Mouse (Mus musculus) embryo, embryonic 10 days (tissue): ENCODE data around the gene Wars2.

Experiments used
- DNase-seq: peaks from one replicate; pipeline ENCODE4 v3.0.0-alpha.2; 2015; ENCODE audit warnings: low spot score

Wars2 gene

GRCm38 (mm10) chr3:99140940-99141854 is at the start of gene Wars2:
Wars2 (plus strand) TSS chr3:99141068.
- DNase-seq = peak; percentile 97

GRCm38 (mm10) chr3:99096816-99097215 is 44.1 kb upstream of the Wars2 start:
- no peak for DNase-seq

GRCm38 (mm10) chr3:99110353-99111213 is 30.3 kb upstream of the Wars2 start:
- DNase-seq = peak; percentile 6

- no peak for DNase-seq
Observed at GRCm38 (mm10) chr3:99111214-99111608, 29.7 kb upstream of the Wars2 start.

GRCm38 (mm10) chr3:99113266-99113837 is 27.5 kb upstream of the Wars2 start:
- DNase-seq = no peak

GRCm38 (mm10) chr3:99120942-99121341 is 19.9 kb upstream of the Wars2 start:
- DNase-seq = no peak

- DNase-seq = no peak
Observed at GRCm38 (mm10) chr3:99130521-99130920, 10.3 kb upstream of the Wars2 start.

- no peak for DNase-seq
Observed at GRCm38 (mm10) chr3:99131973-99132372, 8.9 kb upstream of the Wars2 start.

- DNase-seq = no peak
Observed at GRCm38 (mm10) chr3:99133913-99134312, 7.0 kb upstream of the Wars2 start.

- no peak for DNase-seq
Observed at GRCm38 (mm10) chr3:99147886-99148285, 7.0 kb downstream of the Wars2 start.

- DNase-seq = no peak
Observed at GRCm38 (mm10) chr3:99149035-99149434, 8.2 kb downstream of the Wars2 start.

GRCm38 (mm10) chr3:99156286-99156685 is 15.4 kb downstream of the Wars2 start:
- DNase-seq = no peak

GRCm38 (mm10) chr3:99156987-99157386 is 16.1 kb downstream of the Wars2 start:
- no peak for DNase-seq

GRCm38 (mm10) chr3:99157451-99158015 is 16.7 kb downstream of the Wars2 start:
- no peak for DNase-seq

- no peak for DNase-seq
Observed at GRCm38 (mm10) chr3:99160016-99160415, 19.1 kb downstream of the Wars2 start.

GRCm38 (mm10) chr3:99162191-99162590 is 21.3 kb downstream of the Wars2 start:
- DNase-seq = no peak

- no peak for DNase-seq
Observed at GRCm38 (mm10) chr3:99167734-99168133, 26.9 kb downstream of the Wars2 start.

- DNase-seq = no peak
Observed at GRCm38 (mm10) chr3:99173178-99173577, 32.3 kb downstream of the Wars2 start.

GRCm38 (mm10) chr3:99174658-99175304 is 33.9 kb downstream of the Wars2 start:
- DNase-seq = peak; percentile 67

GRCm38 (mm10) chr3:99183355-99184016 is 42.6 kb downstream of the Wars2 start:
- no peak for DNase-seq

GRCm38 (mm10) chr3:99184373-99184772 is 43.5 kb downstream of the Wars2 start:
- no peak for DNase-seq
